Mouse (Mus musculus) spleen, adult 2 months (tissue): ENCODE measurements around the gene Fry. TPM values are rescaled to one million over a fixed set of nuclear protein-coding genes. Genes with fewer than 3 reads are reported as not detected.

Source experiments
- DNase-seq, 2 experiments: peaks; one replicate each; pipeline versions ENCODE4 v3.0.0 to v3.0.0-alpha.2; 2012 to 2021; ENCODE audit warnings: low spot score in 2 of 2, low read depth in 1 of 2
- H3K27ac ChIP-seq: fragments of 200-500 bp; 2 replicates; pipeline ENCODE4 v1.5.1; 2012; ENCODE audit warnings: low read length, inconsistent platforms; ENCODE audit not compliant: insufficient read depth
- H3K27me3 ChIP-seq: fragments of 200-500 bp; 2 replicates; pipeline ENCODE4 v1.6.1; 2012; ENCODE audit warnings: mild to moderate bottlenecking, moderate library complexity, low read length, inconsistent platforms; ENCODE audit not compliant: control insufficient read depth, insufficient read depth
- H3K36me3 ChIP-seq: fragments of 200-500 bp; 2 replicates; pipeline ENCODE4 v1.6.1; 2012; ENCODE audit warnings: mild to moderate bottlenecking, low read length, inconsistent platforms; ENCODE audit not compliant: control insufficient read depth, insufficient read depth
- H3K4me1 ChIP-seq: fragments of 200-500 bp; 2 replicates; pipeline ENCODE4 v1.6.1; 2011; ENCODE audit warnings: inconsistent platforms; ENCODE audit not compliant: control insufficient read depth, insufficient read depth, insufficient read length
- H3K4me3 ChIP-seq: fragments of 200-500 bp; 2 replicates; pipeline ENCODE4 v1.5.1; 2011; ENCODE audit warnings: mild to moderate bottlenecking, inconsistent platforms; ENCODE audit not compliant: insufficient read depth, insufficient read length; ENCODE audit errors: extremely low read depth
- CTCF ChIP-seq: fragments of 200-500 bp; IDR thresholded peaks from 2 replicates; pipeline ENCODE4 v1.5.1; 2011; ENCODE audit warnings: mild to moderate bottlenecking, inconsistent platforms; ENCODE audit not compliant: insufficient read depth, insufficient read length, insufficient replicate concordance; ENCODE audit errors: extremely low read depth
- POLR2A ChIP-seq: fragments of 200-500 bp; IDR thresholded peaks from 2 replicates; pipeline ENCODE4 v1.6.1; 2011; ENCODE audit warnings: low read depth, low read length, inconsistent platforms
- WGBS: fragments of 180-500 bp; shearing (Covaris S2); methylation state at CpG from one replicate; pipeline ENCODE4 v1.1.7; 2018; 5-methylcytosine and 5-hydroxymethylcytosine counted together
- polyA plus RNA-seq: library from polyadenylated mRNA; depleted of rRNA; stranded (reverse); fragments of >200 nt; gene quantifications from 2 replicates; pipeline ENCODE4 v1.2.3, GENCODE M21; 2012

Gene Fry
- polyA plus RNA-seq, 1 experiment, result 9.2 TPM

DNA sequence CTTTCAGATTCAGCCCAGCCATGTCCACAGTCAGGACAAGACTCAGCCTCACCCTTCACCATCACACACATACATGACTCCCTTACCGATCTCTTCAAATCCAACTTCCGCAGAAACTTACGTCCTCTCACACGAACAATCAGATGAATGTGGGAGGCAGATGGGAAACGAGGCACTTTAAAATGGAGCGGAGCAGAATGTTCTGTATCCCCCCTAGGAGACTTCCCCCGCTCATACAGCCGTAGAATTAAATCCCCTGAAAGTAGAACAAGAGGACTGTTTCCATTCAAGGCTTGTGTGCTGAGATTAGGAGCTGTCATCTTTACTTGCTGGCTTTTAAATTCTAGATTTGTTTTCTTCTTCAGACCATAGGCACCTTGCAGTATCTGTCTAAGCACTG is 10.0 kb downstream of the Fry start:
- no peaks in the 10 kb centered on the region for H3K27me3 ChIP-seq
- no peak for DNase-seq
- no peak overlapping the region for H3K4me3 ChIP-seq
- TF ChIP-seq POLR2A, result no peak
- no peak for TF ChIP-seq CTCF
- no peaks in the 10 kb centered on the region for H3K4me1 ChIP-seq
- 93% methylated on average over 8 of the region's 8 CpGs for WGBS
- no peak overlapping the region for H3K27ac ChIP-seq
- no peaks in the 10 kb centered on the region for H3K36me3 ChIP-seq

DNA sequence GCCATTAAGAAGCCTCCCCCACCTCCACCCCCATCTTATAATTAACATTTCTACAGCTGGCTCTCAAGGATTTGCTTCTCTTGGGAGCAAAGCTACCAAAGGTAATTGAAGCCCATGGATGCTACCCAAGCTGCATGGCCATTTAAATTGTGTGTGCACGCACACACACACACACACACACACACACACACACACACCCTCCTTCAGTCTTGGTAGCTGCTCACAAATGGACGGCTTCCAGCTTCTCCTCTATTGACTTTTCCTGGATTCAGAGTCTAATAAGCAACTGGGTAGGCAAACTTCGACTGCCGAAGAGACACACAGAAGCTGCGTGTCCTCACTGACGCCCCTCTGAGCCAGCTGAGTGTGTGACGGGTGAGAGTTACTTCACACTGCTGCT is 11.7 kb downstream of the Fry start:
- no peaks in the 10 kb centered on the region for H3K27me3 ChIP-seq

DNA sequence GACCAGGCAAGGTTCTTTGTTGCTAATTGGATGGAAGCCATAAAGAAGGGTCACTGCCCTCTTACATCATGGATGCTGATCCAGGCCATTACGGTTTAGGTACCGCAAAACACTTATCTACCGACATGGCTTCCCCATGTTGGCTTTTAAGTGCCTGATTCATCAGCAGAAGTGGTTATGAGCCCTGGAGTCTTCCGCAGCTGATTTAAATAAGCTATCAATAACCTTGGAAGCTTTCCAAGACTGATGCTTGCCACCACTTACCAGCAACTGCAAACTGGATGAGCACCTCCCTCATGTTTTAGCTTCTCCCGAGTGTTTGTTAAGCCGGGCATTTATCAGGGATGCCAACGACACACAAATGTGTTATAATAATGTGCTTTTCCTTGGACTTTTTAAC is 12.7 kb downstream of the Fry start:
- Histone ChIP-seq H3K36me3 (no peaks in the 10 kb centered on the region), H3K27me3 (no peaks in the 10 kb centered on the region), H3K27ac (no peak overlapping the region), H3K4me3 (no peak overlapping the region), H3K4me1 (no peaks in the 10 kb centered on the region)
- 89% methylated on average over 7 of the region's 7 CpGs for WGBS
- DNase-seq, result no peak
- no peak for TF ChIP-seq CTCF
- TF ChIP-seq POLR2A, result no peak

More for the DNA sequence above, 11.7 kb downstream of the Fry start:
- Histone ChIP-seq H3K36me3 (no peaks in the 10 kb centered on the region), H3K4me1 (no peaks in the 10 kb centered on the region), H3K27ac (no peak overlapping the region), H3K4me3 (no peak overlapping the region)
- TF ChIP-seq POLR2A (no peak), CTCF (no peak)
- 92% methylated on average over 7 of the region's 7 CpGs for WGBS
- no peak for DNase-seq

DNA sequence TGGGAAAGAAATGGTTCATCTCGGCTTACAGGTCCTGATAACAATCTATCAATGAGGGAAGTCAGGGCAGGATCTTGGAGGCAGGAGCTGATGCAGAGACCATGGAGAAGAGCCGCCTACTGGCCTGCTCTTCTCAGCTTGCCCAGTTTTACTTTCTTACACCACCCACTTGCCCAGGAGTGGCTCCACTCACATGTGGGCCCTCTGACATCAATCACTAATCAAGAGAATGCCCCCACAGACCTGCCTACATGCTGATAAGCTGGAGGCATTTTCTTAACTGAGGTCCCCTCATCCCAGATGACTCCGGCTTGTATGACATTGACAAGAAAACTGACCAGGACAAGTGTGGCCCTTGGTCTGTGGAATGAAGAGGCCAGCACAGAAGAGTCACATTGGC is 16.2 kb downstream of the Fry start:
- H3K4me1 ChIP-seq, result no peaks in the 10 kb centered on the region
- H3K27ac ChIP-seq, result no peak overlapping the region
- no peak overlapping the region for H3K4me3 ChIP-seq
- WGBS, result 87% methylated on average over 3 of the region's 3 CpGs
- no peak for DNase-seq
- H3K27me3 ChIP-seq, result no peaks in the 10 kb centered on the region
- no peak for TF ChIP-seq CTCF
- no peak for TF ChIP-seq POLR2A
- no peaks in the 10 kb centered on the region for H3K36me3 ChIP-seq

DNA sequence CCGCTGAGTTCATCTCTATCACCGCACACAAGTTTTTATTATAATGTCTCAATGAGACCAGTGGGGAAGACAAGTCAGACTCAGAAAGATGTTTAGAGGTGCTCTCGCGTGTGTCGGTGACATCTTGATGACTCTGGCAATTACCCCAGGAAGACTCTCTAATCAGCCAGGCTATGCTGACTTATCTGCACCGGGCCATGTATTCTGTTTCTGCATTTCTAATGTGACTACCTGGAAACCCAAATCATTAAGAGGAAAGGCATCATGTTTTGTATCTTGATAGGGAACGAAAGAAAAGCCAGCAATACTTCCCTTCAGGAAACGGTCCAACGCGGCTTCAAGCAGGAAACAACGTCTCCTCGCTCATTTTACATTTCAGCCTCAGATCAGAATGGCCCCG is 17.1 kb downstream of the Fry start:
- Histone ChIP-seq H3K36me3 (no peaks in the 10 kb centered on the region), H3K27ac (no peak overlapping the region), H3K27me3 (no peaks in the 10 kb centered on the region), H3K4me1 (no peaks in the 10 kb centered on the region), H3K4me3 (no peak overlapping the region)
- 51% methylated on average over 13 of the region's 13 CpGs for WGBS
- TF ChIP-seq POLR2A, result no peak
- no peak for TF ChIP-seq CTCF
- no peak for DNase-seq

DNA sequence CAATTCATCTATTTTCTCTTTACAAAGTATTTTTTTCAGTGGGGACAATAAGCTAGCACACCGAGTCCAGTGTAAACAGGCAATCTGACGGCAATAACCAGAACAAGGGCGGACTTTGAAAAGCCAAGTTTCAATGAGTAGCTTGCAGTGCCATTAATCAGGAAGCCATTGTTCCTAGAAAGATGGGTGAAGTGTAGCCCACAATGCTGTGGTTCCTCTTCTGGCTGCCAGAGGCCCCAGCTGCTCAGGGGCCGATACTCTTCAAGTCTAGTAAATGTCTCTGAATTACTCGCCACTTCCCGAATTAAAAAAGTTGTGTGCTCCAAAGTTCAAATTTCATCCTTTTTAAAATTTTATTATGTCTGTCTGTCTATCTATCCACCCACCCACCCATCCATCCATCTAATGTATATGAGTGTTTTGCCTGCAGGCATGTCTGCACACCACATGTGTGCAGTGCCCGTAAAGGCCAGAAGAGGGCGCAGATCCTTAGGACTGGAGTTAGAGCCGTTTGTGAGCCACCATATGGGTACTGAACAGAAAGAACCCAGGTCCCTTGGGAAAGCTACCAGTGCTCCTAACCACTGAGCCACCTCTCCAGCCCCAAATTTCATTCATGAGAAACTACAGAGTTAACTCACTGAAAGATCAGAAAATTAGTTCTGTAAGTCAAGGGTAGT is 19.5 kb downstream of the Fry start:
- DNase-seq, result no peak
- no peak overlapping the region for H3K27ac ChIP-seq
- no peaks in the 10 kb centered on the region for H3K4me1 ChIP-seq
- no peaks in the 10 kb centered on the region; the same call in 1 of the 2 replicates for H3K36me3 ChIP-seq
- no peak for TF ChIP-seq CTCF
- TF ChIP-seq POLR2A, result no peak
- H3K4me3 ChIP-seq, result no peak overlapping the region
- no peaks in the 10 kb centered on the region for H3K27me3 ChIP-seq
- WGBS, result 65% methylated on average over 9 of the region's 9 CpGs

DNA sequence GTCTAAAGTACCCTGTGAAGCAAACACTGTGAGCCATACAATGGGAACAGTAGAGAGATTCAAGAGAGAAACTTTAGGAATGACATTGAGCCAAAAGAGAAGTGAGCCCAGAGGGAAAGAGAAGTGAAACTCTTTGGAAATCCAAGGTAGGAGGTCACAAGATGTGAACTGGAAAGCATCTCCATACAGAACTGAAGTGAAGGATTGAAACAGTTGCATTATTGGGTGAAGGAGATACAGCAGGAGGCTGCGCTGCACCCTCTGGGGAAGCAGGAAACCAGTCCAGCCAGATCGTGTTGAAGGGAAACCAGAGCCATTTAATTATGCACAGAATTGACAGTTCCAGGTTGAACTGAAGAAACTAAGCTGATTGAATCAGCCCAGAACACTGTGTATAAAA is 22.1 kb downstream of the Fry start:
- DNase-seq, result no peak
- Histone ChIP-seq H3K27ac (no peak overlapping the region), H3K36me3 (no peaks in the 10 kb centered on the region; the same call in 1 of the 2 replicates), H3K27me3 (no peaks in the 10 kb centered on the region), H3K4me1 (no peaks in the 10 kb centered on the region), H3K4me3 (no peak overlapping the region)
- 56% methylated on average over 2 of the region's 2 CpGs for WGBS
- no peak for TF ChIP-seq POLR2A
- no peak for TF ChIP-seq CTCF
